Comparison of ENCODE assay signal across 30 mouse cellular contexts in genomic region chr2:39340406-39340805, GRCm38 (mm10).
DNase-seq lines count a peak whose midpoint lies in the region; ATAC-seq and TF ChIP-seq lines count a peak whose summit lies in the region.
"Had no signal": no experiment of that assay in that cellular context is flagged by ENCODE, and none has a peak within 500 bp of the region (broad histone marks: within the 10 kb centered on the region; RNA-seq: fewer than 3 reads in every experiment).

No protein-coding gene starts in this region.

- 12% methylated on average over 3 of the region's 3 CpGs for WGBS in kidney, postnatal 0 days
- WGBS in kidney, adult 2 months: 14% methylated on average over 3 of the region's 3 CpGs

- no peaks in the 10 kb centered on the region for H3K4me1 ChIP-seq in kidney, postnatal 0 days (replicated peaks; ENCODE audit: insufficient read depth, low read length)
- no peaks in the 10 kb centered on the region for H3K4me1 ChIP-seq in kidney, adult 2 months (ENCODE audit: control insufficient read depth, insufficient read depth, low read length)
- H3K4me1 ChIP-seq: forebrain, embryonic 13.5 days; heart, embryonic 12.5 days; heart, embryonic 15.5 days; hindbrain, embryonic 13.5 days had no signal

- H3K4me2 ChIP-seq in kidney, postnatal 0 days (ENCODE audit: low read length): no peak overlapping the region
- H3K4me2 ChIP-seq: embryonic facial prominence, embryonic 13.5 days; forebrain, embryonic 13.5 days; heart, embryonic 12.5 days; heart, embryonic 15.5 days; hindbrain, embryonic 13.5 days had no signal

- peak; percentile 37 for DNase-seq in kidney, postnatal 0 days (ENCODE audit: low spot score)
- no peak for DNase-seq in kidney, adult 2 months
- peak; percentile 46 for DNase-seq in embryo, embryonic 10.5 days (ENCODE audit: low spot score)
- DNase-seq in embryo, embryonic 9.5 days (ENCODE audit: extremely low spot score): peak; percentile 8
- peak; percentile 18 for DNase-seq in hindlimb bud, embryonic 11.5 days (ENCODE audit: extremely low spot score, low read depth, low spot score)
- DNase-seq in urinary bladder, postnatal 4 days (ENCODE audit: low spot score in 2 of 2): no peak
- DNase-seq in yolk sac, embryonic 10.5 days (ENCODE audit: low spot score): no peak
- DNase-seq in urinary bladder, adult 18-20 months (ENCODE audit: low spot score in 2 of 2): no peak
- DNase-seq: adrenal gland, adult 8-10 months; adrenal gland, postnatal 25 days; cerebellum, adult 11-12 months; cerebellum, adult 8-10 months; cerebellum, postnatal 10 days; cerebellum, postnatal 36 days; gastrocnemius, adult 2 months; gastrocnemius, postnatal 14 days; heart, adult 18-20 months; heart, postnatal 10 days; heart, postnatal 36 days had no signal

- ATAC-seq in kidney, postnatal 0 days (replicated peaks; ENCODE audit: low FRiP score, low read depth): no peak
- ATAC-seq: CD4-positive, CD25-positive, alpha-beta regulatory T cell, adult 4 months; forebrain, embryonic 13.5 days; forebrain, embryonic 16.5 days; hindbrain, embryonic 16.5 days; inflammation-experienced regulatory T-cells, adult 6 months had no signal

- no peak overlapping the region for H3K27ac ChIP-seq in kidney, postnatal 0 days
- no peak overlapping the region for H3K27ac ChIP-seq in kidney, adult 2 months (ENCODE audit: insufficient read depth, low read depth, low read length)
- H3K27ac ChIP-seq: embryonic facial prominence, embryonic 13.5 days; forebrain, embryonic 10.5 days; forebrain, embryonic 13.5 days; gastrocnemius, adult 2 months; heart, embryonic 15.5 days; hindbrain, embryonic 10.5 days; hindbrain, embryonic 13.5 days had no signal

- H3K36me3 ChIP-seq in kidney, postnatal 0 days (ENCODE audit: insufficient read depth, low read length): no peaks in the 10 kb centered on the region
- no peaks in the 10 kb centered on the region for H3K36me3 ChIP-seq in kidney, adult 2 months (ENCODE audit: control insufficient read depth, insufficient read depth, low read length)
- H3K36me3 ChIP-seq: embryonic facial prominence, embryonic 13.5 days; forebrain, embryonic 10.5 days; heart, embryonic 12.5 days; heart, embryonic 15.5 days; hindbrain, embryonic 10.5 days; hindbrain, embryonic 13.5 days had no signal

- no peak for TF ChIP-seq CTCF in kidney, postnatal 0 days (IDR thresholded peaks at IDR 0.05; ENCODE audit: low read depth)
- TF ChIP-seq CTCF in kidney, adult 2 months (conservative IDR thresholded peaks at IDR 0.05; ENCODE audit: insufficient read depth, insufficient read length, low read depth, low read length): no peak

- no peaks in the 10 kb centered on the region for H3K9me3 ChIP-seq in kidney, postnatal 0 days (replicated peaks; ENCODE audit: low read length)
- H3K9me3 ChIP-seq: embryonic facial prominence, embryonic 13.5 days; forebrain, embryonic 10.5 days; forebrain, embryonic 13.5 days; heart, embryonic 12.5 days; heart, embryonic 15.5 days; hindbrain, embryonic 10.5 days; hindbrain, embryonic 13.5 days had no signal

- no peak for TF ChIP-seq POLR2A in kidney, adult 2 months (IDR thresholded peaks at IDR 0.05; ENCODE audit: low read depth, low read length)

- H3K9ac ChIP-seq in kidney, postnatal 0 days (ENCODE audit: low read depth, low read length): no peak overlapping the region
- H3K9ac ChIP-seq: embryonic facial prominence, embryonic 13.5 days; forebrain, embryonic 13.5 days; heart, embryonic 12.5 days; heart, embryonic 15.5 days; hindbrain, embryonic 13.5 days had no signal

- H3K27me3 ChIP-seq in kidney, postnatal 0 days (ENCODE audit: insufficient read depth, low read length): no peaks in the 10 kb centered on the region
- H3K27me3 ChIP-seq in kidney, adult 2 months (replicated peaks; ENCODE audit: control insufficient read depth, insufficient read depth, low read length): no peaks in the 10 kb centered on the region
- H3K27me3 ChIP-seq: embryonic facial prominence, embryonic 13.5 days; forebrain, embryonic 13.5 days; heart, embryonic 12.5 days; heart, embryonic 15.5 days; hindbrain, embryonic 13.5 days had no signal

- no peak overlapping the region for H3K4me3 ChIP-seq in kidney, postnatal 0 days (replicated peaks; ENCODE audit: low read depth, low read length)
- H3K4me3 ChIP-seq in kidney, adult 2 months (ENCODE audit: insufficient read depth, low read depth, low read length): no peak overlapping the region
- H3K4me3 ChIP-seq: embryonic facial prominence, embryonic 13.5 days; forebrain, embryonic 10.5 days; forebrain, embryonic 13.5 days; gastrocnemius, adult 2 months; heart, embryonic 12.5 days; heart, embryonic 15.5 days; hindbrain, embryonic 10.5 days; hindbrain, embryonic 13.5 days had no signal

Comparison
In these comparisons a context has a peak if more than half of its experiments do, and no peak if none do; other contexts are left out.
1. DNase-seq: peak in kidney, postnatal 0 days (single experiment), embryo, embryonic 10.5 days (single experiment), embryo, embryonic 9.5 days (single experiment) and hindlimb bud, embryonic 11.5 days (single experiment); none in kidney, adult 2 months (single experiment), urinary bladder, postnatal 4 days (0 of 2), yolk sac, embryonic 10.5 days (single experiment) and urinary bladder, adult 18-20 months (0 of 2).